Mouse (Mus musculus): ENCODE measurements around the gene Icam2. TPM values are rescaled to one million over a fixed set of nuclear protein-coding genes. Genes with fewer than 3 reads are reported as not detected.
"Not testable (repeated sequence)": the region's sequence is repeated elsewhere in the genome, so short reads cannot be mapped to it uniquely, and the experiment has no call there.

The Icam2 gene
- polyA plus RNA-seq, 1 experiment from 2014 or later, result 23.1 TPM

- Histone ChIP-seq H3K36me3 (peaks cover 51% of the 10 kb centered on the region), H3K9me3 (replicated peaks) (no peaks in the 10 kb centered on the region), H3K9ac (no peak overlapping the region), H3K4me2 (no peak overlapping the region), H3K4me1 (peaks cover 17% of the 10 kb centered on the region), H3K27ac (no peak overlapping the region), H3K27me3 (replicated peaks) (no peaks in the 10 kb centered on the region), H3K4me3 (no peak overlapping the region)
- WGBS (ENCODE audit: insufficient replicate concordance), result 59% methylated on average over 3 of the region's 3 CpGs
- no peak for ATAC-seq
These were observed 28.5 kb upstream of the Icam2 start for GRCm38 (mm10) chr11:106416331-106416730.

- Histone ChIP-seq H3K27me3 (replicated peaks) (no peaks in the 10 kb centered on the region), H3K9ac (no peak overlapping the region), H3K4me1 (peaks cover 8% of the 10 kb centered on the region; the same call in 1 of the 2 replicates), H3K9me3 (replicated peaks) (no peaks in the 10 kb centered on the region), H3K36me3 (peaks cover 68% of the 10 kb centered on the region), H3K27ac (no peak overlapping the region), H3K4me2 (no peak overlapping the region), H3K4me3 (no peak overlapping the region)
- WGBS (ENCODE audit: insufficient replicate concordance), result 83% methylated on average over 3 of the region's 3 CpGs
- ATAC-seq, result no peak
These were observed 24.9 kb upstream of the Icam2 start for GRCm38 (mm10) chr11:106412641-106413360.

GRCm38 (mm10) chr11:106411157-106411556 lies 23.3 kb upstream of the Icam2 start:
- no peak overlapping the region for H3K9ac ChIP-seq

GRCm38 (mm10) chr11:106410507-106410906 lies 22.6 kb upstream of the Icam2 start:
- Histone ChIP-seq H3K4me2 (no peak overlapping the region), H3K36me3 (peaks cover 85% of the 10 kb centered on the region), H3K4me1 (0 out of 2 replicates have a peak, but pooled peaks cover 8% of the 10 kb centered on the region), H3K9ac (no peak overlapping the region), H3K4me3 (no peak overlapping the region), H3K27me3 (replicated peaks) (no peaks in the 10 kb centered on the region), H3K9me3 (replicated peaks) (no peaks in the 10 kb centered on the region), H3K27ac (no peak overlapping the region)
- ATAC-seq, result no peak
- 83% methylated on average over 3 of the region's 3 CpGs for WGBS (ENCODE audit: insufficient replicate concordance)

More at GRCm38 (mm10) chr11:106411157-106411556, 23.3 kb upstream of the Icam2 start:
- no peak for ATAC-seq
- Histone ChIP-seq H3K4me3 (no peak overlapping the region), H3K27me3 (replicated peaks) (no peaks in the 10 kb centered on the region), H3K27ac (no peak overlapping the region), H3K4me2 (no peak overlapping the region), H3K36me3 (peaks cover 79% of the 10 kb centered on the region), H3K9me3 (replicated peaks) (no peaks in the 10 kb centered on the region), H3K4me1 (0 out of 2 replicates have a peak, but pooled peaks cover 8% of the 10 kb centered on the region)
- WGBS (ENCODE audit: insufficient replicate concordance), result 73% methylated on average over 2 of the region's 2 CpGs

- no peak overlapping the region for H3K4me3 ChIP-seq
- 76% methylated on average over 4 of the region's 4 CpGs for WGBS (ENCODE audit: insufficient replicate concordance)
- H3K4me2 ChIP-seq, result no peak overlapping the region
- no peak overlapping the region for H3K9ac ChIP-seq
- H3K9me3 ChIP-seq (replicated peaks), result no peaks in the 10 kb centered on the region
- H3K27me3 ChIP-seq (replicated peaks), result no peaks in the 10 kb centered on the region
- ATAC-seq, result 0 out of 2 replicates have a peak, but pooled peaks have one; percentile 13
- H3K27ac ChIP-seq, result no peak overlapping the region
- H3K4me1 ChIP-seq, result 0 out of 2 replicates have a peak, but pooled peaks cover 8% of the 10 kb centered on the region
- H3K36me3 ChIP-seq, result peaks cover 88% of the 10 kb centered on the region
These were observed 22.1 kb upstream of the Icam2 start for GRCm38 (mm10) chr11:106410011-106410410.

GRCm38 (mm10) chr11:106398481-106398880 lies 10.6 kb upstream of the Icam2 start:
- H3K27ac ChIP-seq, result no peak overlapping the region
- 82% methylated on average over 8 of the region's 8 CpGs for WGBS (ENCODE audit: insufficient replicate concordance)
- H3K4me2 ChIP-seq, result no peak overlapping the region
- no peaks in the 10 kb centered on the region for H3K9me3 ChIP-seq (replicated peaks)
- no peaks in the 10 kb centered on the region for H3K27me3 ChIP-seq (replicated peaks)
- no peak overlapping the region for H3K4me3 ChIP-seq
- H3K4me1 ChIP-seq, result peaks cover 11% of the 10 kb centered on the region
- ATAC-seq, result no peak
- H3K9ac ChIP-seq, result no peak overlapping the region
- peaks cover 79% of the 10 kb centered on the region for H3K36me3 ChIP-seq

GRCm38 (mm10) chr11:106397656-106398055 lies 9.8 kb upstream of the Icam2 start:
- ATAC-seq, result no peak
- Histone ChIP-seq H3K36me3 (peaks cover 71% of the 10 kb centered on the region), H3K4me2 (no peak overlapping the region), H3K4me3 (no peak overlapping the region), H3K9ac (no peak overlapping the region), H3K27me3 (replicated peaks) (no peaks in the 10 kb centered on the region), H3K4me1 (peaks cover 19% of the 10 kb centered on the region), H3K9me3 (replicated peaks) (no peaks in the 10 kb centered on the region), H3K27ac (no peak overlapping the region)
- WGBS (ENCODE audit: insufficient replicate concordance), result 67% methylated on average over 3 of the region's 3 CpGs

- Histone ChIP-seq H3K27ac (peak overlapping the region; percentile 70), H3K36me3 (peaks cover 38% of the 10 kb centered on the region), H3K4me2 (peak overlapping the region; percentile 29), H3K4me1 (peaks cover 47% of the 10 kb centered on the region)
- not testable (repeated sequence) for H3K4me3 ChIP-seq; H3K27me3 ChIP-seq (replicated peaks); H3K9ac ChIP-seq; H3K9me3 ChIP-seq (replicated peaks)
- 56% methylated on average over 2 of the region's 2 CpGs for WGBS (ENCODE audit: insufficient replicate concordance)
- ATAC-seq, result peak; percentile 66
These were observed 6.2 kb upstream of the Icam2 start for GRCm38 (mm10) chr11:106394055-106394454.

- Histone ChIP-seq H3K9me3 (replicated peaks) (no peaks in the 10 kb centered on the region), H3K9ac (no peak overlapping the region), H3K4me1 (peaks cover 48% of the 10 kb centered on the region), H3K4me2 (peak overlapping the region; percentile 31; the same call in 1 of the 2 replicates), H3K27me3 (replicated peaks) (no peaks in the 10 kb centered on the region), H3K4me3 (no peak overlapping the region), H3K36me3 (peaks cover 30% of the 10 kb centered on the region), H3K27ac (peak overlapping the region; percentile 70)
- 44% methylated on average over 4 of the region's 4 CpGs for WGBS (ENCODE audit: insufficient replicate concordance)
- no peak for ATAC-seq
These were observed 5.4 kb upstream of the Icam2 start for GRCm38 (mm10) chr11:106393331-106393616.

- Histone ChIP-seq H3K9me3 (replicated peaks) (no peaks in the 10 kb centered on the region), H3K27ac (peak overlapping the region; percentile 70), H3K36me3 (peaks cover 26% of the 10 kb centered on the region), H3K4me2 (peak overlapping the region; percentile 31), H3K27me3 (replicated peaks) (no peaks in the 10 kb centered on the region), H3K4me1 (peaks cover 54% of the 10 kb centered on the region), H3K9ac (no peak overlapping the region; the same call in 1 of the 2 replicates), H3K4me3 (no peak overlapping the region)
- ATAC-seq, result peak; percentile 86
- 54% methylated on average over 7 of the region's 7 CpGs for WGBS (ENCODE audit: insufficient replicate concordance)
These were observed 4.9 kb upstream of the Icam2 start for GRCm38 (mm10) chr11:106392597-106393330.

- Histone ChIP-seq H3K9ac (no peak overlapping the region), H3K4me1 (peaks cover 64% of the 10 kb centered on the region), H3K27ac (peak overlapping the region; percentile 70; the same call in 1 of the 2 replicates), H3K36me3 (peaks cover 17% of the 10 kb centered on the region), H3K4me3 (no peak overlapping the region), H3K9me3 (replicated peaks) (no peaks in the 10 kb centered on the region), H3K27me3 (replicated peaks) (no peaks in the 10 kb centered on the region), H3K4me2 (no peak overlapping the region)
- WGBS (ENCODE audit: insufficient replicate concordance), result 32% methylated on average over 6 of the region's 6 CpGs
- peak; percentile 41; the same call in 1 of the 2 replicates for ATAC-seq
These were observed 3.8 kb upstream of the Icam2 start for GRCm38 (mm10) chr11:106391546-106392188.

- peaks cover 74% of the 10 kb centered on the region for H3K4me1 ChIP-seq
- H3K4me2 ChIP-seq, result no peak overlapping the region
- no peak overlapping the region for H3K9ac ChIP-seq
- 44% methylated on average over 3 of the region's 3 CpGs for WGBS (ENCODE audit: insufficient replicate concordance)
- H3K36me3 ChIP-seq, result peaks cover 12% of the 10 kb centered on the region
- H3K4me3 ChIP-seq, result no peak overlapping the region
- no peak overlapping the region for H3K27ac ChIP-seq
- no peaks in the 10 kb centered on the region for H3K9me3 ChIP-seq (replicated peaks)
- no peak for ATAC-seq
- H3K27me3 ChIP-seq (replicated peaks), result no peaks in the 10 kb centered on the region
These were observed 2.9 kb upstream of the Icam2 start for GRCm38 (mm10) chr11:106390757-106391156.
